Mouse (Mus musculus) induced T-regulatory cell, adult 2 months (primary cell): Measurements from ENCODE around the gene Snx6.
"Not testable (repeated sequence)": the region's sequence is repeated elsewhere in the genome, so short reads cannot be mapped to it uniquely, and the experiment has no call there.

Experiments used
- DNase-seq: peaks from one replicate; pipeline ENCODE4 v3.0.0-alpha.2; 2012; ENCODE audit warnings: low read depth

Snx6 gene

GRCm38 (mm10) chr12:54803531-54803930, 8.0 kb upstream of the Snx6 start:
- no peak for DNase-seq

GRCm38 (mm10) chr12:54796516-54797195, 1.2 kb upstream of the Snx6 start:
- peak; percentile 11 for DNase-seq

GRCm38 (mm10) chr12:54794392-54794791, 1.1 kb downstream of the Snx6 start:
- DNase-seq: peak; percentile 28

GRCm38 (mm10) chr12:54791465-54791864, 4.0 kb downstream of the Snx6 start:
- no peak for DNase-seq

GRCm38 (mm10) chr12:54789346-54790143, 6.0 kb downstream of the Snx6 start:
- no peak for DNase-seq

DNA sequence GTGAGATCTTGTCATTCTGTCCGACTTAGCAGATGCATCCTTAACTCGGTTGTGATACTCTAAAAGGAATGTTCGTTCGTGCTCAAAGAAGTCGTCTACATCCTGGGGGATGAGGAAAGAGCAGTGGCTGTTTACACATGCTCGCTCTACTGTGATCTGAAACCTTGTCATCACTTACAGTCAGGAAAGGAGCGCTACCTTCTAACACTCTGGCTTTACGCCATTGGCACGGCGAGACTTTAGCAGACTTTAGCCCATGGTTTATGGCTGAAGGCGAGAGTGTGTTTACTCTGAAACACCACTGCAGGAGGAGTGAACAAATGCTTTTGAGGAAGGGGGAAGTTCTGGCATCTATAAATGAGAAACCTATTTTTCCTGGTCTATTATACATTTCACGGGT, 31.9 kb downstream of the Snx6 start:
- DNase-seq: no peak

- DNase-seq: no peak
Observed at GRCm38 (mm10) chr12:54760676-54761075, 34.8 kb downstream of the Snx6 start.

GRCm38 (mm10) chr12:54758846-54759245, 36.7 kb downstream of the Snx6 start:
- DNase-seq: peak; percentile 42

- no peak for DNase-seq
Observed at GRCm38 (mm10) chr12:54748647-54749046, 46.9 kb downstream of the Snx6 start.

GRCm38 (mm10) chr12:54738661-54739243, 56.8 kb downstream of the Snx6 start:
- DNase-seq: not testable (repeated sequence)

- DNase-seq: not testable (repeated sequence)
Observed at GRCm38 (mm10) chr12:54737891-54738660, 57.4 kb downstream of the Snx6 start.

DNA sequence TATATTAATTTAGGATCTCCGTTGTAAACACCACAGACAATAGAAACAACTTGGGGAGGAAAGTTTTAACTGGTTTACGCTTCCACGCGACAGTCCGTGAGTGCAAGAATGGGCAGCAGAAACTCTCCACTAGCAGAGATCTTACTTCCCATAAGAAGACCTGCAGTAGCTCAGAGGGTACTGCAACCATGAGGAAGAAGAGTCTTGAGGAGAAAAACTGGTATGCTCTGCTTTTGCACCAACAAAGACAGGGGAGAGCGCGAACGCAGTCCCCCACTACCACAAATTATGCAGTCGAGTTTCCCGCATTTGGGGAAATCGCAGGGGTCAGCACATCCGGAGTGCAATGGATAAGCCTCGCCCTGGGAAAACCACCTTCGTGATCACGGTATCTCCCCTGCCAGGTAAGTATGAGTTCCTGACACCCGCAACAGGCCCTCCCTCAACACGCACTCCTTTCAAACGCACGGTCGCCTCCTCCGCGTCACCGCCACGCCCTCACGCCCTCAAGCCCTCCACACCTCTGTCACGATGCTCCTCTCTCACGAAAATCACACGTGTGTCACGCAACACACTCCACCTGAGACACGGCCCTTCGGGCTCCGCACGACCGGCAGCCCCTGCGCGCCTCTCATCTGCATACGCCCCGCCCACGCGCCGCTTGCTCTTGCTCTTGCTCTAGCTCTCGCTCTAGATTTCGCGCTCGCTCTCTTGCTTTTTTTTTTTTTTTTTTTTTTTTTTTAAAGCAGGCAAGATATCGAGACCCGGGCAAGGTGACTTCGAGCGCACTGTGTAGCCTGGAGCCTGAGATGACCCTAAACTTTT, 61.0 kb downstream of the Snx6 start:
- DNase-seq: not testable (repeated sequence)

DNA sequence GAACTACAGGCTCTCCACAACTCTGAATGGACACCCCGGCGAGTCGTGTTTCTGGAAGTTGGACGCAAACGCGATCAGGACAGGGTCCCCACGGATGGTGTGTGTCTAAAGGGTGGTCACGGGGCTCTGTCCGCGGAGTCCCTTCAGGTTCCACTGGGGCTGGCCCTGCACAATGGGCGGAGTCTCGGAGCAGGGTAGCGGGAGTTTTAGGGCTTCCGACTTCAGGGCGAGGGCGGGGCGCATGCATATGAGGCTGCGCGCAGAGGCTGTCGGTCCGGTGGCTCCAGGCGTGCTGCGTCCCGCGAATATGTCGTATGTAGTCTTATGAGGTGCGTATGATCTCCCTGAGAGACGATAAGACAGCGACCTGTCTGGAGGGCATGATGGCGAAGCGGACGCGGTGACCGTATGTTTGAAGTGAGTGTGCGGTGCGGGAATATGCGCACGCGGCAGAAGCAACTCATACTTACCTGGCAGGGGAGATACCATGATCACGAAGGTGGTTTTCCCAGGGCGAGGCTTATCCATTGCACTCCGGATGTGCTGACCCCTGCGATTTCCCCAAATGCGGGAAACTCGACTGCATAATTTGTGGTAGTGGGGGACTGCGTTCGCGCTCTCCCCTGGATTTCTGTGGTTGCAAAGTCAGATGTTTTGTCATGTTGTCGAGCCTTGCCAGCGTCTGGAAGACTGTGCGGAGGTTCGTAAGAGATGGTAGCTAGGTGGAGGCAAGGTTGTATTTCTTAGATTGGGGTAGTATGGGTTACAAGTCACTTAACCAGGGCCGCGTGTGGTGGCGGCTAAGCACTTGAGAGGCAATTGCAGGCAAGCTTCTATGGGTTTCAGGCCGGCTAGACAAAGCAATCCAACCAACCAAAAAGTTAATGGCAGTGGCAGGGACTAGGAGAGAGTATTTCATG, 66.1 kb downstream of the Snx6 start:
- DNase-seq: not testable (repeated sequence)

GRCm38 (mm10) chr12:54718871-54719786, 76.4 kb downstream of the Snx6 start:
- not testable (repeated sequence) for DNase-seq

GRCm38 (mm10) chr12:54717516-54717915, 78.0 kb downstream of the Snx6 start:
- DNase-seq: not testable (repeated sequence)

DNA sequence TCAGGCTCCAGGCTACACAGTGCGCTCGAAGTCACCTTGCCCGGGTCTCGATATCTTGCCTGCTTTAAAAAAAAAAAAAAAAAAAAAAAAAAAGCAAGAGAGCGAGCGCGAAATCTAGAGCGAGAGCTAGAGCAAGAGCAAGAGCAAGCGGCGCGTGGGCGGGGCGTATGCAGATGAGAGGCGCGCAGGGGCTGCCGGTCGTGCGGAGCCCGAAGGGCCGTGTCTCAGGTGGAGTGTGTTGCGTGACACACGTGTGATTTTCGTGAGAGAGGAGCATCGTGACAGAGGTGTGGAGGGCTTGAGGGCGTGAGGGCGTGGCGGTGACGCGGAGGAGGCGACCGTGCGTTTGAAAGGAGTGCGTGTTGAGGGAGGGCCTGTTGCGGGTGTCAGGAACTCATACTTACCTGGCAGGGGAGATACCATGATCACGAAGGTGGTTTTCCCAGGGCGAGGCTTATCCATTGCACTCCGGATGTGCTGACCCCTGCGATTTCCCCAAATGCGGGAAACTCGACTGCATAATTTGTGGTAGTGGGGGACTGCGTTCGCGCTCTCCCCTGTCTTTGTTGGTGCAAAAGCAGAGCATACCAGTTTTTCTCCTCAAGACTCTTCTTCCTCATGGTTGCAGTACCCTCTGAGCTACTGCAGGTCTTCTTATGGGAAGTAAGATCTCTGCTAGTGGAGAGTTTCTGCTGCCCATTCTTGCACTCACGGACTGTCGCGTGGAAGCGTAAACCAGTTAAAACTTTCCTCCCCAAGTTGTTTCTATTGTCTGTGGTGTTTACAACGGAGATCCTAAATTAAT, 81.5 kb downstream of the Snx6 start:
- not testable (repeated sequence) for DNase-seq

DNA sequence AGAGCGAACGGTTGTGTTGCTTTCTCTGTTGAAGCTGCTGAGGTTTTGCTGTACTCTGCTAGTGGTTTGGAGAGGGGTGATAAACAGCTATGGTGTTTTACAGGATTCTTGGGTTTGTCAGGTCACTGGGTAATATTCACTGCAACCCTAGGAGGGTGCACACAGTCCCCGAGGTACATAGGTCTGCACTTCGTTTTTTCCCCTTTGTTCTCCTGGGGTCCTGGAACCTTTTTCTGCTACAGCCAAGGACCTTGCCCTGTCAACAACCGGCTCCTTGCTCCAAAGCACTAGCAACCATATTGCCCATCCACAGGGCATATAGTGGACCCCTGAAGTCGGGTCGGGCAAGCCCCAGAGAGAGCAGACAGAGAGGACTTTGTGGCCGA, 85.0 kb downstream of the Snx6 start:
- DNase-seq: not testable (repeated sequence)
